Mouse (Mus musculus) kidney, embryonic 14.5 days (tissue): ENCODE results near the gene Pno1. TPM values are rescaled to one million over a fixed set of nuclear protein-coding genes. Genes with fewer than 3 reads are reported as not detected.

ENCODE experiments used
- ATAC-seq: fragments of 200-750 bp; cut with Nextera tagmentation; 2 replicates; pipeline ENCODE4 v1.8.0; 2017; ENCODE audit warnings: moderate number of reproducible peaks, mild to moderate bottlenecking, moderate TSS enrichment, moderate library complexity; ENCODE audit not compliant: low FRiP score, low TSS enrichment
- H3K27ac ChIP-seq: fragments of 300-500 bp; sonication (generic); 2 replicates; pipeline ENCODE4 v1.5.1; 2014; ENCODE audit warnings: low read depth, mild to moderate bottlenecking, low read length, moderate library complexity, mixed read lengths
- H3K27me3 ChIP-seq: fragments of 300-500 bp; sonication (generic); 2 replicates; pipeline ENCODE4 v1.6.1; 2014; ENCODE audit warnings: mild to moderate bottlenecking, low read length; ENCODE audit not compliant: control insufficient read depth, insufficient read depth
- H3K36me3 ChIP-seq: fragments of 300-500 bp; sonication (generic); 2 replicates; pipeline ENCODE4 v1.6.1; 2014; ENCODE audit warnings: low read length, mixed read lengths; ENCODE audit not compliant: control insufficient read depth, insufficient read depth
- H3K4me1 ChIP-seq: fragments of 300-500 bp; sonication (generic); 2 replicates; pipeline ENCODE4 v1.6.1; 2014; ENCODE audit warnings: low read length, mixed read lengths; ENCODE audit not compliant: control insufficient read depth, insufficient read depth
- H3K4me2 ChIP-seq: fragments of 300-500 bp; sonication (generic); replicated peaks from 2 replicates; pipeline ENCODE4 v1.6.1; 2014; ENCODE audit warnings: low read depth, mild to moderate bottlenecking, low read length
- H3K4me3 ChIP-seq: fragments of 300-500 bp; sonication (generic); 2 replicates; pipeline ENCODE4 v1.5.1; 2014; ENCODE audit warnings: mild to moderate bottlenecking, low read length
- H3K9ac ChIP-seq: fragments of 300-500 bp; sonication (generic); 2 replicates; pipeline ENCODE4 v1.6.1; 2014; ENCODE audit warnings: low read depth, mild to moderate bottlenecking, low read length, moderate library complexity
- H3K9me3 ChIP-seq: fragments of 300-500 bp; sonication (generic); 2 replicates; pipeline ENCODE4 v1.6.1; 2016; ENCODE audit warnings: low read length; ENCODE audit not compliant: control insufficient read depth
- WGBS: fragments of 180-500 bp; shearing (Covaris S2); extraction: QIAGEN DNeasy Blood & Tissue Kit; methylation state at CpG from one replicate; pipeline ENCODE4 v1.1.7; 2014; 5-methylcytosine and 5-hydroxymethylcytosine counted together
- polyA plus RNA-seq: library from polyadenylated mRNA; unstranded; fragments of >200 nt; fragmentation: Nextera tagmentation; extraction: Ambion mirVana; gene quantifications from 2 replicates; pipeline ENCODE4 v1.2.1, GENCODE M21; 2014

The Pno1 gene
- polyA plus RNA-seq, 1 experiment from 2014 or later, result 93.0 TPM

DNA sequence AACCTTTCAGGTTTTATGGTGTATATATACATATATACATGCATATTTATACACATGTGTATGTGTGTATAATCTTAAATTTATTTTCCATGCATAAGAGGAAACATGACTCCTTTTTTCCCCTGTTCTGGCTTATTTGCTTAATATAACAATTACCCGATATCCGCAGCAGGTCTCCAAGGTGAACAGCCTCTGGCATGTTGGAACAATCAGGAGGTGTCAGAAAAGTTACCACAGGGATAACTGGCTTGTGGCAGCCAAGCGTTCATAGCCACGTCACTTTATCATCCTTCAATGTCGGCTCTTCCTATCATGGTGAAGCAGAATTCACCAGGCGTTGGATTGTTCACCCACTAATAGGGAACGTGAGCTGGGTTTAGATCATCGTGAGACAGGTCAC, 9.8 kb upstream of the Pno1 start:
- Histone ChIP-seq H3K9ac (no peak overlapping the region), H3K27ac (no peak overlapping the region), H3K4me3 (no peak overlapping the region), H3K4me1 (no peaks in the 10 kb centered on the region), H3K36me3 (peaks cover 3% of the 10 kb centered on the region; the same call in 1 of the 2 replicates), H3K27me3 (no peaks in the 10 kb centered on the region), H3K9me3 (no peaks in the 10 kb centered on the region), H3K4me2 (no peak overlapping the region)
- WGBS, result 92% methylated on average over 8 of the region's 8 CpGs
- ATAC-seq, result no peak

DNA sequence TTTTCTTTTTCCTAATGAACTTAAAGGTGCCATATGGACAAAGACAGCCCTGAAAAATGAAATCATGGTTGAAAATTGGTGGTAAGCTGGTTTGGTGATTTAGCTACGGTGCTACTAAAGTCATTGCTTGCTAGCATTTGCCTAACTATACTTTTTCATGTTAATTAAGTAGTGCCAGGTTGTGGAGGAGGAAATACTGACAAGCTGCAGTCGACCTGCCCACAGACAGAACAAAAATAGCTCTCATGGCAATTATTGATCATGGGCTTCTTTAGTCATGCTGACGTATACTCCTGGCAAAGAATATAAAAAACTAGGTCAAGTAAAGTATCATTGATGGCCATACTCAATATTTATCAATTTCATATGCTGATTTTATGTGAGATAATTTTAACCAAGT, 4.1 kb upstream of the Pno1 start:
- H3K27me3 ChIP-seq, result no peaks in the 10 kb centered on the region
- H3K9me3 ChIP-seq, result no peaks in the 10 kb centered on the region
- H3K36me3 ChIP-seq, result no peaks in the 10 kb centered on the region
- 89% methylated on average over 3 of the region's 3 CpGs for WGBS
- H3K27ac ChIP-seq, result no peak overlapping the region
- no peak overlapping the region for H3K4me2 ChIP-seq
- no peak overlapping the region for H3K4me3 ChIP-seq
- no peak for ATAC-seq
- 0 out of 2 replicates have a peak, but pooled peaks cover 9% of the 10 kb centered on the region for H3K4me1 ChIP-seq
- no peak overlapping the region for H3K9ac ChIP-seq

DNA sequence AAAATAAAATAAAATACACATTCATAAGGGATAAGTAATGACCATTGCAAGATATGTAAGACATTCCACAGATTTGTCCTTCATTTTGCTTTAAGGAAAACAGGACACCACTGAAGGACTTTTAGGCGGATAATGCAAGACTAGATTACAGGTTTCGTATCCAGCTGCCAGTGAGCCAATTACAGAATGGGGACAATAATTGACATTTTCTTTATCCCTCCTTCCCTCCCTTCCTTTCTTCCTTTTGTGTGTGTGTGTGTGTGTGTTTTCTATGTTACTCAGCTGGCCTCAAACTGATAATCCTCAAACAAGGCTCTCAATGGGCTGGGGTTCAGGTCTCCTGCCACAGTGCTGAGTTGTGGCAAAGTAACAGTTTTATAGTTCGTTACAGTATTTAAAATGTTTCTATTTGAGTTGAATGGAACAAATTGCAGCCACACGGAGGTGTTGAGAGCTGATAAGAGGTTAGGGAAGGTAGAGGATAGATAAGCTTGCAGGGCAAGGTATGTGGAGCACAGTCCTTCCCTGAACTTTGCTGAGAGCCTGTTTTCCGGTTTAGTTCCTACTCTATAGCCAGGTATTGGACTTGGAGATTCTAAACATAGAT, 1.6 kb upstream of the Pno1 start:
- H3K27ac ChIP-seq, result no peak overlapping the region
- H3K9ac ChIP-seq, result peak overlapping the region; percentile 84; the same call in 1 of the 2 replicates
- H3K4me2 ChIP-seq, result peak overlapping the region; percentile 62
- peak overlapping the region; percentile 68; the same call in 1 of the 2 replicates for H3K4me3 ChIP-seq
- peaks cover 11% of the 10 kb centered on the region for H3K36me3 ChIP-seq
- no peaks in the 10 kb centered on the region for H3K9me3 ChIP-seq
- 0 out of 2 replicates have a peak, but pooled peaks cover 9% of the 10 kb centered on the region for H3K4me1 ChIP-seq
- H3K27me3 ChIP-seq, result no peaks in the 10 kb centered on the region
- no peak for ATAC-seq
- WGBS, result 81% methylated on average over 5 of the region's 5 CpGs

DNA sequence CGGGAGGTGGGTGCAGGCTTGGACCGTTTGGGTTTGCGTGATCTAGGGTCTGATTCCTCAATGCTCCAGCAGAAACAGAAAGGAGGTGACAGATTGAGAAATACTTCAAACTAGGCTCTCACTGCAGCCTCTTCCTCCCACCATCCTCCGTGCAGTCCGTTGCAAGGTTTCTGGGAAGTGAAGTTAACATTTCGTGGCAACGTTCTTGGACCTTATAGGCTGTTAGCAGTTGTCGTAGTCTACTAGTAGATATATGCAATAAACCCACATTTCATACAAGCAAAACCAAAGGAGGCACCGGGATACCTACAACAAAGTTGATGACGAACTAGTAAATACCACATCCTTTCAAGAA, 750 bp upstream of the Pno1 start:
- WGBS, result 3% methylated on average over 10 of the region's 10 CpGs
- no peaks in the 10 kb centered on the region for H3K27me3 ChIP-seq
- peak overlapping the region; percentile 68 for H3K4me3 ChIP-seq
- H3K36me3 ChIP-seq, result peaks cover 17% of the 10 kb centered on the region
- ATAC-seq, result no peak
- H3K4me1 ChIP-seq, result 0 out of 2 replicates have a peak, but pooled peaks cover 9% of the 10 kb centered on the region
- H3K9ac ChIP-seq, result peak overlapping the region; percentile 84
- peak overlapping the region; percentile 62 for H3K4me2 ChIP-seq
- no peaks in the 10 kb centered on the region for H3K9me3 ChIP-seq
- H3K27ac ChIP-seq, result no peak overlapping the region

DNA sequence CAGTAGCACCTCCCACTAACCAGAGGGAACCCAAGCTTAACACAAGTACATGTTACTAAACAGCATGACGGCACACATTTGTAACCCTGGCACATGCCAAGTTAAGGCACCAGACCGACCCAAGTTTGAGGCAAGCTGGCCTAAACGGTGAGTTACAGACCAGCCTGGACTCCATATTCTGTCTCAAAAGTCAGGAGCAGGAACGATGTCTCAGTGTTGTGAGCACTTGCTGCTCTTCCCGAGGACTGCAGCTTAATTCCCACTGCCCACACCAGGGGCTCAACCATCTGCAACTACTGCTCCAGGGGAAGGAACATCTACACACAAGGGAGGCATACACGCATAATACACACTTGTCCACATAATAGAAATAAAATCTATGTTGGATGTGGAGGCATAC, 8.9 kb downstream of the Pno1 start:
- no peaks in the 10 kb centered on the region for H3K4me1 ChIP-seq
- no peak overlapping the region for H3K27ac ChIP-seq
- no peaks in the 10 kb centered on the region for H3K27me3 ChIP-seq
- 89% methylated on average over 6 of the region's 6 CpGs for WGBS
- no peak overlapping the region for H3K4me2 ChIP-seq
- ATAC-seq, result no peak
- no peak overlapping the region for H3K9ac ChIP-seq
- H3K4me3 ChIP-seq, result no peak overlapping the region
- peaks cover 72% of the 10 kb centered on the region for H3K36me3 ChIP-seq
- no peaks in the 10 kb centered on the region for H3K9me3 ChIP-seq

DNA sequence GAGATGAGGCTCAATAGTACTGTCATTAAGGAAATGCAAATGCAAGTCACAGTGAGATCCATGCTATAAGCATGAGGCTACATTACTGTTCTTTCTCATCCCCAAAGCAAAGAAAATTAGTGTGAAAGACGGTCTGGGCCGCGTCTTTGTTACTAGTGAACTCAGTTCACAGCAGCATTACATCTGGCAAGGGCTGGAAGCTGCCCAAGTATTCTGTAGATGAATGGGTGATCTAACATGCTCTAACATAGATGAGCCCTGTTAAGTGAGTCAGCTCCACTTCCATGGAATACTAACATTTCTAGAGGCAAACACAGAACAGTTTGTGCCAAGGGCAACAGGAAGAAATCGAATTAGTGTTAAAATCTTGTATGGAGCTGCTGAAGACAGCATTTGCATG, 10.4 kb downstream of the Pno1 start:
- H3K36me3 ChIP-seq, result peaks cover 75% of the 10 kb centered on the region
- ATAC-seq, result no peak
- H3K27me3 ChIP-seq, result no peaks in the 10 kb centered on the region
- H3K9me3 ChIP-seq, result no peaks in the 10 kb centered on the region
- no peaks in the 10 kb centered on the region for H3K4me1 ChIP-seq
- H3K4me2 ChIP-seq, result no peak overlapping the region
- 94% methylated on average over 4 of the region's 4 CpGs for WGBS
- no peak overlapping the region for H3K4me3 ChIP-seq
- no peak overlapping the region for H3K27ac ChIP-seq
- H3K9ac ChIP-seq, result no peak overlapping the region

DNA sequence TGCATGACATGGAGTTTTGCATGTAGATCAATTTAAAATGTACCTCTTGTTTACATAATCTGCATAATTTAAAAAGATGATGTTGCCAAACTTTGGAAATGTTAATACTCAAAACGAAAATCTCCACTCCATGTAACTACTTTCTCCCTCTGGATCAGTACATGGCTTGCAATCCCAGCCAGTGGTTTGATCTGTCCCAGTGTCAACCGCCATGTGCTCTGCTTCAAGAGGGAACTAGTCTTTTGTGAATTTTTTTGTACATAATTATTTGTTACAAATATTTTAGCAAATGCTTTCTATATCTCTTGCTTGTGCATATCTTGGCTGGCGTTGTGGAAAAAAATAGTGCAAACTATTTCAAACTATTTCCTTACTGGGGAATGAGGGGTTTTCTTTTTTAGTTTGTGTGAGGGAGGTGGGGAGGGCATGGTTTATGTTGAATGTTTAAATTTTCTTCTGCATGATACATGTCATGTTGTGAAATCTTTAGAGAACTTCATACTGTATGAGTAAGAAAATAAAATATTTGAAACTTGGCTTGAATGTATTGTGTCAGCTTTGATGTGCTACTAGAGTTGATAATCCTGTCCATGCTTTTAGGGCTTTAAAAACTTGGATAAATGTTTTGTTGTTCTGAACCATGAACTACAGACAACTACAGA, 11.4 kb downstream of the Pno1 start:
- H3K4me3 ChIP-seq, result no peak overlapping the region
- no peak for ATAC-seq
- H3K27ac ChIP-seq, result no peak overlapping the region
- no peak overlapping the region for H3K9ac ChIP-seq
- no peak overlapping the region for H3K4me2 ChIP-seq
- peaks cover 79% of the 10 kb centered on the region for H3K36me3 ChIP-seq
- WGBS, result 95% methylated on average over 3 of the region's 3 CpGs
- H3K9me3 ChIP-seq, result no peaks in the 10 kb centered on the region
- no peaks in the 10 kb centered on the region for H3K4me1 ChIP-seq
- no peaks in the 10 kb centered on the region for H3K27me3 ChIP-seq

DNA sequence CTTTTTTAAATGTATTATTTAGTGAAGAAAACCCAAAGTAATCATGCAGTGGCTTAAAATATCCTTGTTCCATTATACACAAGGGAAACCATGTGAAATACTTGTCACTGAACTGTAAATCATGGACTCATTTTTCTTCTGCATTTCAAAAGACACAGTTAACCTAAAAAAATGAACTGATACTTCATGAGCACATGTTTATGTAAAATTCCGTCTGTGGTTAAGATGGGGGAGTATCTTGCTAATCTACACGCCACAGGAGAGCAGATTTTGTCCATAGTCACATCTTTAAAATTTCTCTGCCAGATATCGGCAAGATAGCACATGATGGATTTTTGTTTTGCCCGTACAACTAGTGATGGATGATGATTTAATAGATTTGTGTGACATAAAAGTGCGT, 12.2 kb downstream of the Pno1 start:
- WGBS, result 85% methylated on average over 5 of the region's 5 CpGs
- Histone ChIP-seq H3K9ac (no peak overlapping the region), H3K27ac (no peak overlapping the region), H3K27me3 (no peaks in the 10 kb centered on the region), H3K4me1 (no peaks in the 10 kb centered on the region), H3K36me3 (peaks cover 81% of the 10 kb centered on the region), H3K4me2 (no peak overlapping the region), H3K4me3 (no peak overlapping the region), H3K9me3 (no peaks in the 10 kb centered on the region)
- ATAC-seq, result no peak

DNA sequence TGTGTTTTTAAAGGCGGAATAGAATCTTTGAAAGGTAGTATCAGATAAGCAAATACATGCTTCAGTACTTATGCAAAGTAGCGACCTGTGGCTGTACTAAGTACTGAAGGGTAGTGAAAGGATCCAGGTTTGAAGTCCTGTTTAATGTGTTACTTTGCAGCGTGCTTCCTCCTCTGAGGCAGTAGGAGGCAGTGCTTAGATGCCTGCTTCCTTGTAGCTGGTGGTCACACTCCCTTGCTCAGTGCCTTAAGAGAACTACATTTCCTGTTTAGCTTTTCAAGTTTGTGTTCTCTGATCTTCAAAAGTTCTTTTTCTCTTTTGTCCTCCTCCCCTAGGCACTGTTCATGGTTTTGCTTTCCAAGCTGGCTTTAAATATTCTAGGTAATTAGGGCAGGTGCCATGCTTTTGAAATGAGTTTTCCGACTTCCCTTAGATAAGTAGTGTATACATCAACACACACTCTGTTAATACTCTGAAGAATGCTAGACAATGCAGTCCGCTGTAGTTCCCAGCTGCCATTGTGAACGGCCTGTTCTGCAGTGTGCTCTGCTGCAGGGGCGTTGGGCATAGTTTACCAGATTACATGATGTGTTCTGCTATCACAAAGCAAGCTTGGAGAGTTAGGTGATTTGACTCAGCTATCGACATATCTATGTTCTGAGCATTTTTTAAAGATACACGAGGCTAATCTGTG, 19.1 kb downstream of the Pno1 start:
- no peaks in the 10 kb centered on the region for H3K4me1 ChIP-seq
- 81% methylated on average over 9 of the region's 9 CpGs for WGBS
- no peak overlapping the region for H3K9ac ChIP-seq
- H3K27me3 ChIP-seq, result no peaks in the 10 kb centered on the region
- no peak overlapping the region for H3K4me2 ChIP-seq
- H3K36me3 ChIP-seq, result peaks cover 33% of the 10 kb centered on the region
- 0 out of 2 replicates have a peak overlapping the region, but pooled peaks have one; percentile 55 for H3K27ac ChIP-seq
- no peak for ATAC-seq
- no peak overlapping the region for H3K4me3 ChIP-seq
- H3K9me3 ChIP-seq, result no peaks in the 10 kb centered on the region
